Mouse (Mus musculus): ENCODE measurements around the gene Cyp2a5. TPM values are rescaled to one million over a fixed set of nuclear protein-coding genes. Genes with fewer than 3 reads are reported as not detected.

The Cyp2a5 gene
- not detected for polyA plus RNA-seq (2014; fragmentation: Illumina TruSeq; extraction: RNeasy Lipid Tissue Mini Kit (QIAGEN cat#74804); ENCODE audit: low read depth, low replicate concordance)

DNA sequence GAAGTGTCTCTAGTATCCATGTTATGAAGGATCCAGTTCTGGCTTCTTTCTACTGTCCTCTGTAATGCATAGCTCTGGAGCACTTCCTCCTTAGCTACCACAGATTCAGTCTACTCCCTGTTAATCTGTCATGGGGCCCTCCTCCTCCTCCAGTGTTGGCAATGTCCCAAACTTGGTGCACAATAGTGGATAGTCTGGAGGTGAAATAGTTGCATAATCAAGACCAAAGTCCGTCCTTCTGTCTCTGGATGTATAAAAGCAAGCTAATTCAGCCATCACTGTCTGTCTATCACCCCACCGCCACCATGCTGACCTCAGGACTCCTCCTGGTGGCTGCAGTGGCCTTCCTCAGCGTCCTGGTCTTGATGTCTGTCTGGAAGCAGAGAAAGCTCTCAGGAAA is at the start of gene Cyp2a5:
TSS of gene Cyp2a5 (plus strand) at position 247 of the 400 bp plus-strand sequence.

DNA sequence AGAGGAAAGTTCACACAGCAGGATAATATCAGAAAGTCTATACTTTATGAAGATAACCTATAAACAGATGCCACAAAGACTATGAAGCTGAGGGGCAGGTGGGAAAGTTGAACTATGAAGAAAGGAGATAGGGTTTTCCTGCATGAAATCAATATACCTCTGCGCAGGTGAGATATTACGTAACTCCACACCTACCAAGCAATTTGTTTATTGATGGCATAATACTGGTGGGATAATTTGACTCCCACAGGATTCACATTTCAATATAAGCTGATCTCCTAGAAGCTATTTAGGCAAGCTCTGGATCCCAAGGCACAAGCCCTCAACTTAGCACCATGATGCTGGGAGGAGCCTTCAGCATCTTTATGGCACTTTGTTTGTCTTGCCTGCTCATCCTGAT is 26.5 kb upstream of the Cyp2a5 start, which contains the start of gene Cyp2g1:
TSS of gene Cyp2g1 (plus strand) at position 301 of the 400 bp plus-strand sequence.

Other genes with a start within 250 kb of the Cyp2a5 start
- not detected for gene Vmn1r185, start 216.8 kb upstream of the Cyp2a5 start, polyA plus RNA-seq (2014; fragmentation: Illumina TruSeq; extraction: RNeasy Lipid Tissue Mini Kit (QIAGEN cat#74804); ENCODE audit: low read depth, low replicate concordance)
- gene Cyp2b23, start 148.9 kb upstream of the Cyp2a5 start, polyA plus RNA-seq (2014; fragmentation: Illumina TruSeq; extraction: RNeasy Lipid Tissue Mini Kit (QIAGEN cat#74804); ENCODE audit: low read depth, low replicate concordance) = 0.98 TPM
- gene Cyp2b19, start 78.2 kb upstream of the Cyp2a5 start, polyA plus RNA-seq (2014; fragmentation: Illumina TruSeq; extraction: RNeasy Lipid Tissue Mini Kit (QIAGEN cat#74804); ENCODE audit: low read depth, low replicate concordance) = not detected
- not detected for gene Cyp2g1, start 26.4 kb upstream of the Cyp2a5 start, polyA plus RNA-seq (2014; fragmentation: Illumina TruSeq; extraction: RNeasy Lipid Tissue Mini Kit (QIAGEN cat#74804); ENCODE audit: low read depth, low replicate concordance)
- gene Cyp2a22, start 104.1 kb downstream of the Cyp2a5 start, polyA plus RNA-seq (2014; fragmentation: Illumina TruSeq; extraction: RNeasy Lipid Tissue Mini Kit (QIAGEN cat#74804); ENCODE audit: low read depth, low replicate concordance) = not detected
- gene Cyp2a12, start 193.8 kb downstream of the Cyp2a5 start, polyA plus RNA-seq (2014; fragmentation: Illumina TruSeq; extraction: RNeasy Lipid Tissue Mini Kit (QIAGEN cat#74804); ENCODE audit: low read depth, low replicate concordance) = 0.17 TPM

All from adipose tissue, adult 10 weeks (tissue).